Mouse (Mus musculus): ENCODE data around the gene H2al2c. TPM values are rescaled to one million over a fixed set of nuclear protein-coding genes. Genes with fewer than 3 reads are reported as not detected.
"Not testable (repeated sequence)": the region's sequence is repeated elsewhere in the genome, so short reads cannot be mapped to it uniquely, and the experiment has no call there.

Gene H2al2c
- total RNA-seq (2015) (not detected in 2 replicates), total RNA-seq (2017) (not detected in 2 replicates)

GRCm38 (mm10) chrY:2598799-2599198 is at the start of gene H2al2c:
Gene H2al2c, plus strand, starts transcription at chrY:2599099.
- not testable (repeated sequence) for ATAC-seq (ENCODE audit: poor library complexity, severe bottlenecking)

Other genes with a start within 250 kb of the H2al2c start
- not detected in 2 replicates for gene Sry, start 64.6 kb downstream of the H2al2c start, total RNA-seq (2015)
- gene Sry, start 64.6 kb downstream of the H2al2c start, total RNA-seq (2017) = not detected in 2 replicates
- gene H2al2b, start 121.6 kb downstream of the H2al2c start, total RNA-seq (2015) = not detected in 2 replicates
- gene H2al2b, start 121.6 kb downstream of the H2al2c start, total RNA-seq (2017) = not detected in 2 replicates
- not detected in 2 replicates for gene Gm4064, start 197.1 kb downstream of the H2al2c start, total RNA-seq (2015)
- gene Gm4064, start 197.1 kb downstream of the H2al2c start, total RNA-seq (2017) = not detected in 2 replicates
- not detected in 2 replicates for gene Rbmy, start 231.6 kb downstream of the H2al2c start, total RNA-seq (2015)
- gene Rbmy, start 231.6 kb downstream of the H2al2c start, total RNA-seq (2017) = not detected in 2 replicates
- gene Gm10256, start 231.6 kb downstream of the H2al2c start, total RNA-seq (2015) = not detected in 2 replicates
- gene Gm10256, start 231.6 kb downstream of the H2al2c start, total RNA-seq (2017) = not detected in 2 replicates

Measured in megakaryocyte, adult 5-6 weeks (primary cell).